Mouse (Mus musculus) myocyte (in vitro differentiated cells): ENCODE measurements at regions not wholly inside any gene's neighbourhood (a gene's known extent, or its start where the extent isn't known, plus 50 kb on each side); places are given as distances from the start of the nearest gene placed in this dataset.

Source experiments
- MAX ChIP-seq: IDR thresholded peaks from one replicate; pipeline ENCODE4 v1.6.1; 2011; ENCODE audit warnings: low read depth, mild to moderate bottlenecking, control low read depth
- MYOG ChIP-seq, 3 experiments: IDR thresholded peaks; one replicate each; pipeline ENCODE4 v1.6.1; 2011; ENCODE audit warnings: control low read depth in 2 of 3, low read depth in 2 of 3, mild to moderate bottlenecking in 2 of 3; ENCODE audit not compliant: insufficient read length in 2 of 3, control insufficient read depth in 1 of 3, insufficient read depth in 1 of 3
- POLR2A ChIP-seq: IDR thresholded peaks from one replicate; pipeline ENCODE4 v1.6.1; 2011; ENCODE audit warnings: low read depth, mild to moderate bottlenecking, control low read depth, moderate library complexity; ENCODE audit not compliant: insufficient read length

DNA sequence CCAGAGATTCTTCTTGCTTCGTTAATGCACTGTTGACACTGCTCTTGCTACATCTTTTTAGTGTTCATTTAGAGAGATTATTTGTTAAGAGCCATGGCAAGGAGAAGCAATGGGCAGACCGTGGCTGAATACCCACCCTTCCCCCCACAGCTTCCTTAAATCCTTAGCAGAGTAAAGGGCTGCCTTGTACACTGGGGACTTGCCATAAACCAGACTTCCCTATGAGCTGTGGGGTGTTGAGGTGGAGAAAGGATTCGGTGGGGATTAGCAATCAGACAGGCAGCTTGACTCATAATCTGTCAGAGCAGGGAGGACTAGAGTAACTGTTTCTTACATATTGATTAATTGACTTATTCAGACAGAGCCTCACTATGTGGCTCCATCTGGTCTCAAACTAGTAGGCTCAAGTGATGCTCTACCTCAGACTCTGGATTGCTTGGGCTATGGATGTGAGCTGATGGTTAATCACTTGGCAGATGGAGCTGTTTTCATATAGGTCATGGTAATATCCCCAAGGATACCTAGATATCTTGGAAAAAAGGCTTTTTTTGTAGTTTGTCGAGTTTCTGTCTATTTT lies 166.7 kb downstream of the Cmpk2 start:
- TF ChIP-seq MYOG (IDR thresholded peaks at IDR 0.05; ENCODE audit: control insufficient read depth in 1 of 3, insufficient read depth in 1 of 3, insufficient read length in 2 of 3, low read depth in 2 of 3) (no peak), MAX (no peak), POLR2A (no peak)
